Mouse (Mus musculus) lung, postnatal 10 days (tissue): ENCODE data around the gene Vmn2r20.
"Not testable (repeated sequence)": the region's sequence is repeated elsewhere in the genome, so short reads cannot be mapped to it uniquely, and the experiment has no call there.

Source experiments
- DNase-seq: peaks from one replicate; pipeline ENCODE4 v3.0.0; 2021

The Vmn2r20 gene

DNA sequence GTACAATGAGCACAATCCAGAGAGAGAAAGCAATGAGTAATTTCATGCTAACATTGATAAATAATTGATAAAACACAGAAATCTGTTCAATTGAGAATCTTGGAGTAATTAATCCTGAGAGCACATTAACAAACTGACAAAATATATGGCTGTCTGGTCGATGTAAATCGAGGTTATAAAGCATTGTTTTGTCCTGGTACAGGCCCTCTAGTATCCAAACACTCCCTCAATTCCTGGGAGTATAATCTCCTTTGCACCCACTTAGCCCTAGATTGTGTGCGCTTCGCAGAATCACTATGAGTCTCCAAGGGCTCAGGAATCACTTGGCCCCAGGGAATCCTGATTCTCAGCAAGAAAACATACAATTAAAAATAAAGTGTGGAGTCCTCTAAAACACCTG, at the start of gene Vmn2r20:
Vmn2r20 (minus strand) TSS at position 101 of the 400 bp plus-strand sequence.
- DNase-seq: not testable (repeated sequence)

DNA sequence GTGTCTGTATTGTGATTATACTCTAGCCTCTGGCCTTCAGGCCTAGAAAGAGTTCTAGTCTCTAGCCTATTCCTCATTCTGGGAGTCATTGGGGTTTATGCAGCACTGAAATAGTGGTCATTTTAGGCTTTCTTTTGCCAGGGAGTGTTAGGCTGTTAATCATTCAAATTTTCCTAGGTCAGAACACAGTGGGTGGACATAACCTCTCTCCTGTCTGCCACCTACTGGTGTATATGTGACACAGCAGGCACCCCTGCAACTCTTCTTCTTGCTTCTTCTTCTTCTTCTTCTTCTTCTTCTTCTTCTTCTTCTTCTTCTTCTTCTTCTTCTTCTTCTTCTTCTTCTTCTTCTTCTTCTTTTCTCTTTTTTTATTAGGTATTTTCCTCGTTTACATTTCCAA, 6.5 kb upstream of the Vmn2r20 start:
- not testable (repeated sequence) for DNase-seq

DNA sequence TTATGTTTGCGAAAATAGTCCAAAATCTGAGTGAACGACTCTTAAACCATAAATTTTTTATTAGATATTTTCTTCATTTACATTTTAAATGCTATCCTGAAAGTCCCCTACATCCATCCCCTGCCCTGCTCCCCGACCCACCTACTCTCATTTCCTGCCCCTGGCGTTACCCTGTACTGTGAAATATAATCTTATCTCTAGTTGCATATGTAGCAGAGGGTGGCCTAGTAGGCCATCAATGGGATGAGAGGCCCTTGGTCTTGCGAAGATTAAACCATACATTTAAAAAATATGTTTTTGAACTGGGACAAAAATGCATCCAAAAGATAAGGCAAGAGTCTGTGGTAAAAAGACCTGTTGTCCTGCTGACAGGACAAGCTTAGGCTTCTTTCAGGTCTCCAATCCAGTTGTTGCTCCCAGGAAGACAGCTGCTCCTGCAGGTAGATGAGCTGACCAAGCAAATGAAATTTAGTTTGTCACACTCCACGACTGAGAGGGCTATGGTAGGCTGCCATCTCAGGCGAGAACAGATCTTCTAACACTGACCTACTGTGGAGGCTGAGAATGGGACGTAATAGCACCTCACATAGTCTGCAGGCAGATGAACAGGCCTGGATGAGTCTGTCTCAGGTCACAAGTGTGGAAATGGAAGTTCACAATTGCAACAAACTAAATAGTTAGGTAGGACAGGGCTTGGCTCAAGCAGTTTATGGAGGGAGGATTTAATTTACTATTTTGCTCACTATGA, 10.8 kb downstream of the Vmn2r20 start:
- not testable (repeated sequence) for DNase-seq

DNA sequence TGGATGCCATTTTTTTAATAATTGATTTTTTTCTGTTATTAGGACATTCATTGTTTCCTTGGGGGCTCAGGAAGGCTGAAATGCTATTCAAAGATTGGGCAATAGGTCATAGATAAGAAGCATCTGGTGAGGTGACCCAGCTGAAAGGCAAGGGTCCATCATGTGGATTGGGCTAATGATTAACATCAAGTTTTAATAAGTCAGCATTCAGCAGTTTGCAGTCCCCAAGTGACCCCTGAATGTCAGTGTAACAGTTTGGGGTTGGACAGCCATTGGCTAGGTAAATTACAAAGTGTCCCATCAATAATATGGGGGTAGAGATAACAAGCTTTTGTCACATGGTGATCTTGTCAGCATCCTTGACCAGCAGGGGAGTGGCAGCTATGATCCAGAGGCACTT, 29.1 kb downstream of the Vmn2r20 start:
- DNase-seq: not testable (repeated sequence)

DNA sequence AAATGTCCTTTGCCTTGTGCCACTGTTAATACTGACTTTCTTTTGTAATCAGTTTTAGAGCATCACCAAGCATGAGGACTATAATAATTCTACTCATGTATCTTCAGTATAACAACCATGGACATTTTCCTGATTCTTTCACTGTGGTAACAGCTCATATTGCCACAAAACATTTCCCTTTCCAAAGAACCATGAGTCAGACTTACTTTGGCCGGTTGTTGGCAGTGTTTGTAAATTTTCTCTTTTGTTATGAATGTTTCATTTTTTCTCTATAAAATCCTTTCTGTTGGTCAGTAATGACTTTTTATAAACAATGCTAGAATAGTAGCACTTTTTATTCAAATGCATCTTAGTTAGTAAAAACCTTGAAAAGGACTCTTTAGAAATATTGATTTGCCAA, 71.8 kb downstream of the Vmn2r20 start:
- no peak for DNase-seq

GRCm38 (mm10) chr6:123340093-123340492, 77.8 kb downstream of the Vmn2r20 start:
- DNase-seq: no peak

DNA sequence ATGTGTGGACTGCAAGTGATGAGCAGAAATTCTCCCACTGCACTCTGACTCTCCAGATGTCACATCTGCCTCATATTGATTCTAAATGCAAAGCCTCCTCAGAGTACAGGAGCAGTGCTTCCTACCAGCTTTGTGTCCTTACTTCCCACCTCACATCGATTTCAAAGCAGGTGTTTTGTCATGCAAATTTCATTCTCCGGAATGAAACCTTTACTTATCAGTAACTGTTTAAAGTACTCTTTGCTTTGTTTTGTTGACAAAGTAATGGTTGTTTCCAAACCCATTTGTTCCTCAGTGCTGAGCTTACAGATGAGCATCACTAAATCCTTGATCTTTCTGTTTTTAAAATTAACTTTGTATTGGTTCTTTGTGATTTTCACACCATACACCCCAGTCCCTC, 85.4 kb downstream of the Vmn2r20 start:
- no peak for DNase-seq
